Comparison of ENCODE assay signal across 16 mouse cellular contexts in genomic region chr11:93272016-93272415, GRCm38 (mm10).
DNase-seq lines count a peak whose midpoint lies in the region; ATAC-seq lines count a peak whose summit lies in the region.
"Had no signal": no experiment of that assay in that cellular context is flagged by ENCODE, and none has a peak within 500 bp of the region (broad histone marks: within the 10 kb centered on the region; RNA-seq: fewer than 3 reads in every experiment).

No protein-coding gene starts in this region.

- no peak overlapping the region for H3K4me3 ChIP-seq in neural tube, embryonic 13.5 days
- H3K4me3 ChIP-seq in midbrain, embryonic 13.5 days (replicated peaks): no peak overlapping the region
- H3K4me3 ChIP-seq in intestine, embryonic 15.5 days (replicated peaks): no peak overlapping the region
- H3K4me3 ChIP-seq: embryonic facial prominence, embryonic 15.5 days; heart, embryonic 13.5 days had no signal

- H3K36me3 ChIP-seq in neural tube, embryonic 13.5 days: no peaks in the 10 kb centered on the region
- H3K36me3 ChIP-seq in midbrain, embryonic 13.5 days: no peaks in the 10 kb centered on the region
- H3K36me3 ChIP-seq in intestine, embryonic 15.5 days: no peaks in the 10 kb centered on the region
- H3K36me3 ChIP-seq: embryonic facial prominence, embryonic 15.5 days; heart, embryonic 13.5 days had no signal

- 0 out of 2 replicates have a peak overlapping the region, but pooled peaks have one; percentile 0 for H3K4me2 ChIP-seq in neural tube, embryonic 13.5 days
- H3K4me2 ChIP-seq in midbrain, embryonic 13.5 days (replicated peaks): no peak overlapping the region
- no peak overlapping the region for H3K4me2 ChIP-seq in intestine, embryonic 15.5 days (replicated peaks)
- H3K4me2 ChIP-seq: embryonic facial prominence, embryonic 15.5 days; heart, embryonic 13.5 days; lung, embryonic 14.5 days had no signal

- peaks cover 15% of the 10 kb centered on the region for H3K4me1 ChIP-seq in neural tube, embryonic 13.5 days (replicated peaks)
- peaks cover 21% of the 10 kb centered on the region for H3K4me1 ChIP-seq in midbrain, embryonic 13.5 days (replicated peaks)
- 0 out of 2 replicates have a peak, but pooled peaks cover 3% of the 10 kb centered on the region for H3K4me1 ChIP-seq in intestine, embryonic 15.5 days (replicated peaks)
- H3K4me1 ChIP-seq: embryonic facial prominence, embryonic 15.5 days; heart, embryonic 13.5 days had no signal

- DNase-seq in neural tube, embryonic 10.5 days (ENCODE audit: extremely low spot score, low spot score): no peak
- DNase-seq in cerebellum, adult 9-10 months: peak; percentile 82
- no peak for DNase-seq in T-cell, adult 2 months (ENCODE audit: low spot score)
- DNase-seq: gastrocnemius, postnatal 14 days; kidney, adult 2 months; liver; lung, embryonic 14.5 days; right cerebral cortex, postnatal 25 days had no signal

- H3K9me3 ChIP-seq in neural tube, embryonic 13.5 days: no peaks in the 10 kb centered on the region
- no peaks in the 10 kb centered on the region for H3K9me3 ChIP-seq in midbrain, embryonic 13.5 days
- H3K9me3 ChIP-seq in intestine, embryonic 15.5 days: no peaks in the 10 kb centered on the region
- H3K9me3 ChIP-seq: embryonic facial prominence, embryonic 15.5 days; heart, embryonic 13.5 days had no signal

- no peak overlapping the region for H3K9ac ChIP-seq in neural tube, embryonic 13.5 days
- no peak overlapping the region for H3K9ac ChIP-seq in midbrain, embryonic 13.5 days (replicated peaks)
- H3K9ac ChIP-seq in intestine, embryonic 15.5 days: no peak overlapping the region
- H3K9ac ChIP-seq: embryonic facial prominence, embryonic 15.5 days; heart, embryonic 13.5 days; lung, embryonic 14.5 days had no signal

- H3K27ac ChIP-seq in neural tube, embryonic 13.5 days (replicated peaks): no peak overlapping the region
- no peak overlapping the region for H3K27ac ChIP-seq in midbrain, embryonic 13.5 days
- H3K27ac ChIP-seq in intestine, embryonic 15.5 days: no peak overlapping the region
- H3K27ac ChIP-seq: embryonic facial prominence, embryonic 15.5 days; heart, embryonic 13.5 days had no signal

- no peaks in the 10 kb centered on the region for H3K27me3 ChIP-seq in neural tube, embryonic 13.5 days
- H3K27me3 ChIP-seq in midbrain, embryonic 13.5 days: 0 out of 2 replicates have a peak, but pooled peaks cover 4% of the 10 kb centered on the region
- no peaks in the 10 kb centered on the region for H3K27me3 ChIP-seq in intestine, embryonic 15.5 days (replicated peaks)
- H3K27me3 ChIP-seq: embryonic facial prominence, embryonic 15.5 days; heart, embryonic 13.5 days had no signal

- ATAC-seq in neural tube, embryonic 13.5 days (ENCODE audit: low read depth): no peak
- peak; percentile 70 for ATAC-seq in midbrain, embryonic 13.5 days
- no peak for ATAC-seq in megakaryocyte progenitor cell, adult 5-6 weeks (replicated peaks; ENCODE audit: poor library complexity)
- ATAC-seq in intestine, embryonic 15.5 days: no peak
- ATAC-seq: activated CD4-positive, CD25-positive, alpha-beta regulatory T cell, adult 4 months; CD4-positive, CD25-positive, alpha-beta regulatory T cell, adult 4 months had no signal

- 30% methylated on average over 6 of the region's 6 CpGs for WGBS in neural tube, embryonic 13.5 days
- 18% methylated on average over 6 of the region's 6 CpGs for WGBS in midbrain, embryonic 13.5 days
- 66% methylated on average over 6 of the region's 6 CpGs for WGBS in intestine, embryonic 15.5 days
